Mouse (Mus musculus): ENCODE data around the gene H2-Q1. TPM values are rescaled to one million over a fixed set of nuclear protein-coding genes. Genes with fewer than 3 reads are reported as not detected.
"Not testable (repeated sequence)": the region's sequence is repeated elsewhere in the genome, so short reads cannot be mapped to it uniquely, and the experiment has no call there.

The H2-Q1 gene
- total RNA-seq, 2 experiments from 2014 or later, result 0.39 to 0.74 TPM

- intact Hi-C loops (cut with DNase I); DNase-seq (ENCODE audit: low spot score in 2 of 2): not testable (repeated sequence)
Observed at GRCm38 (mm10) chr17:35329714-35330113, 9.5 kb downstream of the H2-Q1 start.

GRCm38 (mm10) chr17:35331546-35331945 is 11.3 kb downstream of the H2-Q1 start:
- DNase-seq (ENCODE audit: low spot score in 2 of 2); intact Hi-C loops (cut with DNase I): not testable (repeated sequence)

GRCm38 (mm10) chr17:35342071-35342671 is 22.0 kb downstream of the H2-Q1 start, which contains the start of gene H2-Q2:
TSS of gene H2-Q2 (plus strand) at chr17:35342242.
- DNase-seq (ENCODE audit: low spot score in 2 of 2), result no peak
- intact Hi-C loops (cut with DNase I), result loop anchor here (10.0 kb wide), 1 partner anchor 77 kb away; the partner anchor contains the start of gene H2-D1

- intact Hi-C loops (cut with DNase I), result loop anchor here (10.0 kb wide), 1 partner anchor 78 kb away; the partner anchor contains the start of gene H2-D1
- no peak for DNase-seq (ENCODE audit: low spot score in 2 of 2)
Observed at GRCm38 (mm10) chr17:35342711-35343476, 22.7 kb downstream of the H2-Q1 start.

GRCm38 (mm10) chr17:35347659-35348058 is 27.5 kb downstream of the H2-Q1 start:
- not testable (repeated sequence) for DNase-seq (ENCODE audit: low spot score in 2 of 2)
- intact Hi-C loops (cut with DNase I), result loop anchor here (10.0 kb wide), 1 partner anchor 83 kb away; the partner anchor contains the start of gene H2-D1

GRCm38 (mm10) chr17:35353275-35353674 is 33.1 kb downstream of the H2-Q1 start:
- intact Hi-C loops (cut with DNase I); DNase-seq (ENCODE audit: low spot score in 2 of 2): not testable (repeated sequence)

- DNase-seq (ENCODE audit: low spot score in 2 of 2), result no peak
- intact Hi-C loops (cut with DNase I), result loop anchor here (2.0 kb wide), 1 partner anchor 41 kb away; no protein-coding TSS in a partner anchor
Observed at GRCm38 (mm10) chr17:35354071-35354470, 33.9 kb downstream of the H2-Q1 start.

- intact Hi-C loops (cut with DNase I), result no loop called here
- DNase-seq (ENCODE audit: low spot score in 2 of 2), result no peak
Observed at GRCm38 (mm10) chr17:35357086-35357485, 36.9 kb downstream of the H2-Q1 start.

- intact Hi-C loops (cut with DNase I), result no loop called here
- no peak for DNase-seq (ENCODE audit: low spot score in 2 of 2)
Observed at GRCm38 (mm10) chr17:35358763-35359469, 38.7 kb downstream of the H2-Q1 start.

GRCm38 (mm10) chr17:35359470-35359862 is 39.3 kb downstream of the H2-Q1 start:
- intact Hi-C loops (cut with DNase I), result no loop called here
- DNase-seq (ENCODE audit: low spot score in 2 of 2), result no peak

Other genes with a start within 250 kb of the H2-Q1 start
- 1 to 10 TPM; 3.8 to 3.9 TPM for gene Ly6g6e, start 243.5 kb upstream of the H2-Q1 start, total RNA-seq (2021)
- gene Ly6g6d, start 242.3 kb upstream of the H2-Q1 start, total RNA-seq (2021), result 1 to 10 TPM in 1 of 2 experiments, under 1 TPM in 1; 0.63 to 1.5 TPM
- gene Ly6g6f, start 234.8 kb upstream of the H2-Q1 start, total RNA-seq (2021), result not detected
- gene Abhd16a, start 231.1 kb upstream of the H2-Q1 start, total RNA-seq (2021), result 100 to 1,000 TPM; 115 to 117 TPM
- not detected for gene Ly6g5c, start 212.1 kb upstream of the H2-Q1 start, total RNA-seq (2021)
- gene Ly6g5b, start 205.0 kb upstream of the H2-Q1 start, total RNA-seq (2021), result under 1 TPM in 1 of 2 experiments, not detected in 1; 0.45 TPM
- gene Gpank1, start 198.9 kb upstream of the H2-Q1 start, total RNA-seq (2021), result 10 to 100 TPM; 15.5 to 19.0 TPM
- gene Csnk2b, start 198.4 kb upstream of the H2-Q1 start, total RNA-seq (2021), result 100 to 1,000 TPM; 174 to 177 TPM
- 10 to 100 TPM; 26.7 to 31.0 TPM for gene D17H6S53E, start 194.0 kb upstream of the H2-Q1 start, total RNA-seq (2021)
- not detected for gene Apom, start 188.4 kb upstream of the H2-Q1 start, total RNA-seq (2021)
- gene Bag6, start 185.2 kb upstream of the H2-Q1 start, total RNA-seq (2021), result 100 to 1,000 TPM; 302 to 324 TPM
- 100 to 1,000 TPM; 261 to 307 TPM for gene Prrc2a, start 155.5 kb upstream of the H2-Q1 start, total RNA-seq (2021)
- 10 to 100 TPM in 1 of 2 experiments, 1 to 10 TPM in 1; 9.1 to 13.0 TPM for gene Aif1, start 144.3 kb upstream of the H2-Q1 start, total RNA-seq (2021)
- gene Lst1, start 132.0 kb upstream of the H2-Q1 start, total RNA-seq (2021), result 1 to 10 TPM; 8.6 to 9.9 TPM
- gene Ltb, start 126.0 kb upstream of the H2-Q1 start, total RNA-seq (2021), result 1 to 10 TPM; 1.1 to 1.3 TPM
- gene Tnf, start 118.4 kb upstream of the H2-Q1 start, total RNA-seq (2021), result under 1 TPM in 1 of 2 experiments, not detected in 1; 0.25 TPM
- 1 to 10 TPM in 1 of 2 experiments, under 1 TPM in 1; 0.44 to 1.1 TPM for gene Lta, start 115.1 kb upstream of the H2-Q1 start, total RNA-seq (2021)
- gene Gm16181, start 99.6 kb upstream of the H2-Q1 start, total RNA-seq (2021), result not detected
- gene Atp6v1g2, start 86.7 kb upstream of the H2-Q1 start, total RNA-seq (2021), result 100 to 1,000 TPM; 514 to 593 TPM
- gene Nfkbil1, start 84.6 kb upstream of the H2-Q1 start, total RNA-seq (2021), result 10 to 100 TPM; 15.5 to 16.6 TPM
- gene Ddx39b, start 78.7 kb upstream of the H2-Q1 start, total RNA-seq (2021), result 100 to 1,000 TPM; 189 to 214 TPM
- 10 to 100 TPM; 19.6 to 23.3 TPM for gene H2-D1, start 57.7 kb upstream of the H2-Q1 start, total RNA-seq (2021)
- gene H2-Q2, start 21.8 kb downstream of the H2-Q1 start, total RNA-seq (2021), result under 1 TPM in 1 of 2 experiments, not detected in 1; 0.43 TPM
- gene H2-Q4, start 59.2 kb downstream of the H2-Q1 start, total RNA-seq (2021), result 1 to 10 TPM; 1.7 to 1.9 TPM
- gene H2-Q6, start 104.4 kb downstream of the H2-Q1 start, total RNA-seq (2021), result under 1 TPM in 1 of 2 experiments, not detected in 1; 0.52 TPM
- gene H2-Q7, start 118.8 kb downstream of the H2-Q1 start, total RNA-seq (2021), result under 1 TPM; 0.36 to 0.37 TPM
- under 1 TPM in 1 of 2 experiments, not detected in 1; 0.27 TPM for gene H2-Q10, start 149.7 kb downstream of the H2-Q1 start, total RNA-seq (2021)
- not detected for gene Pou5f1, start 185.6 kb downstream of the H2-Q1 start, total RNA-seq (2021)
- 10 to 100 TPM in 1 of 2 experiments, 1 to 10 TPM in 1; 9.0 to 13.4 TPM for gene Tcf19, start 196.4 kb downstream of the H2-Q1 start, total RNA-seq (2021)
- 10 to 100 TPM; 10.1 to 15.2 TPM for gene Cchcr1, start 196.7 kb downstream of the H2-Q1 start, total RNA-seq (2021)
- 1 to 10 TPM in 1 of 2 experiments, under 1 TPM in 1; 0.79 to 2.5 TPM for gene Psors1c2, start 212.8 kb downstream of the H2-Q1 start, total RNA-seq (2021)
- 1 to 10 TPM; 1.4 to 1.6 TPM for gene Cdsn, start 231.7 kb downstream of the H2-Q1 start, total RNA-seq (2021)
- gene 2300002M23Rik, start 247.0 kb downstream of the H2-Q1 start, total RNA-seq (2021), result not detected